Mouse (Mus musculus) small intestine, adult 2 months (tissue): ENCODE measurements around the gene Focad. TPM values are rescaled to one million over a fixed set of nuclear protein-coding genes. Genes with fewer than 3 reads are reported as not detected.

ENCODE experiments used
- H3K27ac ChIP-seq: fragments of 200-500 bp; 2 replicates; pipeline ENCODE4 v1.5.1; 2012; ENCODE audit warnings: low read depth, low read length, control low read depth, inconsistent platforms; ENCODE audit not compliant: insufficient read depth
- H3K27me3 ChIP-seq: fragments of 200-500 bp; 2 replicates; pipeline ENCODE4 v1.6.1; 2012; ENCODE audit warnings: mild to moderate bottlenecking, moderate library complexity, low read length, inconsistent platforms; ENCODE audit not compliant: control insufficient read depth, insufficient read depth
- H3K36me3 ChIP-seq: fragments of 200-500 bp; 2 replicates; pipeline ENCODE4 v1.6.1; 2012; ENCODE audit warnings: mild to moderate bottlenecking, low read length, control low read depth, inconsistent platforms; ENCODE audit not compliant: control insufficient read depth, insufficient read depth
- H3K4me1 ChIP-seq: fragments of 200-500 bp; 2 replicates; pipeline ENCODE4 v1.6.1; 2012; ENCODE audit warnings: low read length, inconsistent platforms, mixed read lengths; ENCODE audit not compliant: control insufficient read depth, insufficient read depth, insufficient read length
- H3K4me3 ChIP-seq: fragments of 200-500 bp; 2 replicates; pipeline ENCODE4 v1.5.1; 2012; ENCODE audit warnings: low read depth, mild to moderate bottlenecking, control low read depth, inconsistent platforms, low read length, moderate library complexity
- CTCF ChIP-seq: fragments of 200-500 bp; IDR thresholded peaks from 2 replicates; pipeline ENCODE4 v1.5.1; 2012; ENCODE audit warnings: low read depth, mild to moderate bottlenecking, control low read depth, inconsistent platforms, low read length, moderate library complexity, mixed read lengths; ENCODE audit not compliant: insufficient replicate concordance, insufficient read length; ENCODE audit errors: extremely low read depth
- POLR2A ChIP-seq: fragments of 200-500 bp; IDR thresholded peaks from 2 replicates; pipeline ENCODE4 v1.6.1; 2012; ENCODE audit warnings: low read depth, mild to moderate bottlenecking, control low read depth, inconsistent platforms, low read length, moderate library complexity
- WGBS: fragments of 180-500 bp; shearing (Covaris S2); methylation state at CpG from one replicate; pipeline ENCODE4 v1.1.7; 2018; 5-methylcytosine and 5-hydroxymethylcytosine counted together
- polyA plus RNA-seq: library from polyadenylated mRNA; depleted of rRNA; stranded (reverse); fragments of >200 nt; gene quantifications from 2 replicates; pipeline ENCODE4 v1.2.3, GENCODE M21; 2012

Focad gene
- polyA plus RNA-seq, 1 experiment = 2.2 TPM

GRCm38 (mm10) chr4:88082381-88082780, 12.0 kb upstream of the Focad start:
- WGBS = 17% methylated on average over 4 of the region's 4 CpGs
- H3K4me1 ChIP-seq = 0 out of 2 replicates have a peak, but pooled peaks cover 2% of the 10 kb centered on the region
- no peak overlapping the region for H3K4me3 ChIP-seq
- TF ChIP-seq POLR2A (no peak), CTCF (no peak)
- H3K36me3 ChIP-seq = no peaks in the 10 kb centered on the region
- H3K27me3 ChIP-seq = no peaks in the 10 kb centered on the region
- no peak overlapping the region for H3K27ac ChIP-seq

GRCm38 (mm10) chr4:88083781-88084180, 10.6 kb upstream of the Focad start:
- no peaks in the 10 kb centered on the region for H3K27me3 ChIP-seq
- 64% methylated on average over 3 of the region's 3 CpGs for WGBS

GRCm38 (mm10) chr4:88090316-88090715, 4.1 kb upstream of the Focad start:
- 88% methylated on average over 2 of the region's 2 CpGs for WGBS
- Histone ChIP-seq H3K4me3 (no peak overlapping the region), H3K36me3 (no peaks in the 10 kb centered on the region), H3K27me3 (no peaks in the 10 kb centered on the region), H3K27ac (no peak overlapping the region), H3K4me1 (no peaks in the 10 kb centered on the region)
- TF ChIP-seq POLR2A (no peak), CTCF (no peak)

More at GRCm38 (mm10) chr4:88083781-88084180, 10.6 kb upstream of the Focad start:
- no peaks in the 10 kb centered on the region for H3K36me3 ChIP-seq
- TF ChIP-seq CTCF (no peak), POLR2A (no peak)
- 0 out of 2 replicates have a peak, but pooled peaks cover 2% of the 10 kb centered on the region for H3K4me1 ChIP-seq
- H3K4me3 ChIP-seq = no peak overlapping the region
- H3K27ac ChIP-seq = no peak overlapping the region

- WGBS = 2% methylated on average over 30 of the region's 30 CpGs
- H3K27me3 ChIP-seq = no peaks in the 10 kb centered on the region
- no peaks in the 10 kb centered on the region for H3K4me1 ChIP-seq
- peak overlapping the region; percentile 81 for H3K4me3 ChIP-seq
- TF ChIP-seq POLR2A (no peak), CTCF (no peak)
- 0 out of 2 replicates have a peak overlapping the region, but pooled peaks have one; percentile 0 for H3K27ac ChIP-seq
- H3K36me3 ChIP-seq = no peaks in the 10 kb centered on the region
Observed at GRCm38 (mm10) chr4:88094768-88095420, 465 bp downstream of the Focad start.

- WGBS = 76% methylated on average over 2 of the region's 2 CpGs
- TF ChIP-seq CTCF = no peak
- no peak for TF ChIP-seq POLR2A
Observed at GRCm38 (mm10) chr4:88095693-88096092, 1.3 kb downstream of the Focad start.

GRCm38 (mm10) chr4:88108585-88108984, 14.2 kb downstream of the Focad start:
- WGBS = 74% methylated on average over 3 of the region's 3 CpGs
- H3K4me3 ChIP-seq = no peak overlapping the region
- no peak for TF ChIP-seq POLR2A
- TF ChIP-seq CTCF = no peak

More at GRCm38 (mm10) chr4:88095693-88096092, 1.3 kb downstream of the Focad start:
- Histone ChIP-seq H3K4me1 (no peaks in the 10 kb centered on the region), H3K27ac (no peak overlapping the region), H3K27me3 (no peaks in the 10 kb centered on the region), H3K36me3 (no peaks in the 10 kb centered on the region), H3K4me3 (no peak overlapping the region)

GRCm38 (mm10) chr4:88117331-88117730, 22.9 kb downstream of the Focad start:
- TF ChIP-seq CTCF = no peak
- no peak for TF ChIP-seq POLR2A
- WGBS = 88% methylated on average over 3 of the region's 3 CpGs
- H3K4me3 ChIP-seq = no peak overlapping the region

More at GRCm38 (mm10) chr4:88108585-88108984, 14.2 kb downstream of the Focad start:
- Histone ChIP-seq H3K4me1 (no peaks in the 10 kb centered on the region), H3K36me3 (no peaks in the 10 kb centered on the region), H3K27me3 (no peaks in the 10 kb centered on the region), H3K27ac (no peak overlapping the region)

More at GRCm38 (mm10) chr4:88117331-88117730, 22.9 kb downstream of the Focad start:
- no peaks in the 10 kb centered on the region for H3K4me1 ChIP-seq
- H3K27me3 ChIP-seq = no peaks in the 10 kb centered on the region
- H3K27ac ChIP-seq = no peak overlapping the region
- no peaks in the 10 kb centered on the region for H3K36me3 ChIP-seq
